Mouse (Mus musculus): Measurements from ENCODE around the gene Smap2. TPM values are rescaled to one million over a fixed set of nuclear protein-coding genes. Genes with fewer than 3 reads are reported as not detected.

The Smap2 gene
- total RNA-seq, 1 experiment = 8.3 TPM

DNA sequence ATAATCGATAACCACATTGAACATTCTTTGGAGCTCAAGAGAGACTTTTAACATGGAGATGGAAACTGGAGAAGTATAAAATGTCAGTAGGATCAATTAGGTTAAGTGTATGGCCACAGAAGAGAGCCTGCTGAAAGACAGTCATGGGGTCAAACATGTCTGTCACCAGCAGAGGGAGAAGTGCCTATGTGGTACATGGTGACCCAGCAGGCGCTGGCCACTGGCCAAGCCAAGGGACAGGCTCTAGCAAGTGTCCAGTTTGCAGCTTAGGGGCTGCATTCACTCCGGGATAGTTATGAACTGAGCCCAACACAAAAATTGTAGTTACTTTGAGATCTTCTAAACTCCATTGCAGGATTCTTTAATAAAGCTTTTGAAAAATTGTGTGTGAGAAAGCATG is 88.4 kb downstream of the Smap2 start:
- no peak for DNase-seq (ENCODE audit: low read depth, low spot score)
- Histone ChIP-seq H3K36me3 (ENCODE audit: control insufficient read depth, insufficient read depth, low read length, poor library complexity, severe bottlenecking) (no peaks in the 10 kb centered on the region), H3K9me3 (ENCODE audit: control insufficient read depth, insufficient read depth, low read depth, low read length) (no peaks in the 10 kb centered on the region), H3K4me1 (ENCODE audit: control insufficient read depth in 2 of 2, insufficient read depth in 2 of 2, low read length in 2 of 2, poor library complexity in 1 of 2) (0 out of 4 replicates have a peak, but pooled peaks cover 0 to 2% of the 10 kb centered on the region in 2 experiments), H3K27ac (ENCODE audit: insufficient read depth, low read depth, low read length, poor library complexity, severe bottlenecking) (no peak overlapping the region), H3K4me3 (ENCODE audit: insufficient read depth in 1 of 2, low read depth in 1 of 2, low read length in 2 of 2, poor library complexity in 1 of 2, severe bottlenecking in 1 of 2) (no peak overlapping the region), H3K9ac (ENCODE audit: insufficient read depth, low read depth, low read length, poor library complexity, severe bottlenecking) (no peak overlapping the region)
- in situ Hi-C loops (cut with MboI; ENCODE audit: low sequenced_read_pairs in 2 of 2, unreplicated experiment in 2 of 2) = no loop called here
- no peak for TF ChIP-seq CHD2 (IDR thresholded peaks at IDR 0.05; ENCODE audit: low read depth, low read length)
- TF ChIP-seq ZNF384 (IDR thresholded peaks at IDR 0.05; ENCODE audit: low read depth, low read length) = no peak
- TF ChIP-seq MAFK (IDR thresholded peaks at IDR 0.05; ENCODE audit: insufficient read depth, low read depth, low read length) = no peak
- TF ChIP-seq HCFC1 (IDR thresholded peaks at IDR 0.05; ENCODE audit: borderline replicate concordance, insufficient read depth, low read length) = no peak
- TF ChIP-seq ZC3H11A (IDR thresholded peaks at IDR 0.05; ENCODE audit: borderline replicate concordance, low read depth, low read length) = no peak

DNA sequence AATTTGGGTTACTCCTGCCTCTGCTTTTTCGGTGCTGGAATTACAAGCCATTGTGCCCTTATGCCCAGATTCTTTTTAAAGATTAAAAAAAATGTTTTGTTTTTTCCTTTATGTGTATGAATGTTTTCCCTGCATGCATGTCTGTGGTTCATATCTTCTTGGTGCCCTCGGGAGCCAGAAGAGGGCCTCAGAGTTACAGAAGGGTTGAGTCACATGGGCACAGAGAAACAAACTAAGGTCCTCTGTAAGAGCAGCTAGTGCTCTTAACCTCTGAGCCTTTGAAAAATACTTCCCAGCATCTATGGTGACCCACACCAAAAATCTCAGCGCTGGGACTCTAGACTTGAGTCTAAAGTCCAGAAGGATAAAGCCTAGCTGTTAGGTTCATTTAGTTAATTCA is 91.7 kb downstream of the Smap2 start:
- no peak overlapping the region; the same call in 1 of the 2 replicates for H3K27ac ChIP-seq (ENCODE audit: insufficient read depth, low read depth, low read length, poor library complexity, severe bottlenecking)
- TF ChIP-seq CHD2 (IDR thresholded peaks at IDR 0.05; ENCODE audit: low read depth, low read length) (no peak), MAFK (IDR thresholded peaks at IDR 0.05; ENCODE audit: insufficient read depth, low read depth, low read length) (no peak), ZC3H11A (IDR thresholded peaks at IDR 0.05; ENCODE audit: borderline replicate concordance, low read depth, low read length) (no peak), HCFC1 (IDR thresholded peaks at IDR 0.05; ENCODE audit: borderline replicate concordance, insufficient read depth, low read length) (no peak), ZNF384 (IDR thresholded peaks at IDR 0.05; ENCODE audit: low read depth, low read length) (no peak)
- H3K9me3 ChIP-seq (ENCODE audit: control insufficient read depth, insufficient read depth, low read depth, low read length) = no peaks in the 10 kb centered on the region
- 0 out of 4 replicates have a peak, but pooled peaks cover 0 to 2% of the 10 kb centered on the region in 2 experiments for H3K4me1 ChIP-seq (ENCODE audit: control insufficient read depth in 2 of 2, insufficient read depth in 2 of 2, low read length in 2 of 2, poor library complexity in 1 of 2)
- H3K9ac ChIP-seq (ENCODE audit: insufficient read depth, low read depth, low read length, poor library complexity, severe bottlenecking) = peak overlapping the region; percentile 90
- H3K4me3 ChIP-seq (ENCODE audit: insufficient read depth in 1 of 2, low read depth in 1 of 2, low read length in 2 of 2, poor library complexity in 1 of 2, severe bottlenecking in 1 of 2) = peak overlapping the region; percentile 74 to 77; a peak in 3 of 4 replicates
- no peak for DNase-seq (ENCODE audit: low read depth, low spot score)
- in situ Hi-C loops (cut with MboI; ENCODE audit: low sequenced_read_pairs in 2 of 2, unreplicated experiment in 2 of 2) = no loop called here
- peaks cover 2% of the 10 kb centered on the region; the same call in 1 of the 2 replicates for H3K36me3 ChIP-seq (ENCODE audit: control insufficient read depth, insufficient read depth, low read length, poor library complexity, severe bottlenecking)

DNA sequence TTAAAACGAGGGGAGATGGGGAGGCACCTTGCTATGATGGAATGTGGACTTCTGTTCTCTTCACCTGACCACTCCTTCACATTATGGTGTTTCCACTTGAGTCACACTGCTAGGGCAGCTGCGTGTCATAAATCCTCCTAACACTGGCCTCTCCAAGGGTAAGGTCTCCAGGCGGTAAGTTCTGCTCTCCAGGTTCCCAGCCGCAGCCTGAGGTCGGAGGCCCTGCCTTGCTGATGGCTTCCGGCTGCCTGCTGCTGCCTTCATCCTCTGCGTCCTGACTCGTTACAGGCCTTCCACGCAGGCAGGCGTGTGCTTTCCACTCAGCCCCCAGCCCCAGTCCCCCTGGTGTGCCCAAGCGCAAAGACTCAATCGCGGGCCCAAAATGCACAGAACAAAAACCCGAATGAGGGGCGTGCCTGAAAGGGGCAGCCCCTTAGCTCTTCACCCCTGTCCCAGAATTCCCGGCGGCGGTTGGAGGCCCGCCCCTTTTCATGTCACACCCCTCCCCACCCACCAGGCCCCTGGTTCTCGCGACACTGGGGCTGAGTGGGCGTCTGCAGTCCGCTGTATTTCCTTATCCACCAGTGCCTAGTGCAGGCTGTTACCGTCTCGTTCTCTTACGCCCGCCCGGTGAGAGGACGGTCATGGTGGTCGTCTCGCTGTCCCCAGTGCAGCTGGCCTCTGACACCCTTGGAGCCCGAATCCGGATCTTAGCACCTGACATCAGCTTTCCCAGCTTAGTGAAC is 92.3 kb downstream of the Smap2 start, which contains the start of gene Exo5:
Gene Exo5 (minus strand): TSS at position 464 of the 746 bp plus-strand sequence.
- H3K9me3 ChIP-seq (ENCODE audit: control insufficient read depth, insufficient read depth, low read depth, low read length) = no peaks in the 10 kb centered on the region
- TF ChIP-seq ZC3H11A (IDR thresholded peaks at IDR 0.05; ENCODE audit: borderline replicate concordance, low read depth, low read length) = no peak
- TF ChIP-seq CHD2 (IDR thresholded peaks at IDR 0.05; ENCODE audit: low read depth, low read length) = peak; percentile 99
- peak within 1 kb of the TSS; percentile 86 to 90 for H3K4me3 ChIP-seq (ENCODE audit: insufficient read depth in 1 of 2, low read depth in 1 of 2, low read length in 2 of 2, poor library complexity in 1 of 2, severe bottlenecking in 1 of 2)
- peak within 1 kb of the TSS; percentile 93 for H3K9ac ChIP-seq (ENCODE audit: insufficient read depth, low read depth, low read length, poor library complexity, severe bottlenecking)
- peak; percentile 92 for DNase-seq (ENCODE audit: low read depth, low spot score)
- H3K4me1 ChIP-seq (ENCODE audit: control insufficient read depth in 2 of 2, insufficient read depth in 2 of 2, low read length in 2 of 2, poor library complexity in 1 of 2) = 0 out of 4 replicates have a peak, but pooled peaks cover 0 to 2% of the 10 kb centered on the region in 2 experiments
- H3K27ac ChIP-seq (ENCODE audit: insufficient read depth, low read depth, low read length, poor library complexity, severe bottlenecking) = no peak within 1 kb of the TSS; the same call in 1 of the 2 replicates
- H3K36me3 ChIP-seq (ENCODE audit: control insufficient read depth, insufficient read depth, low read length, poor library complexity, severe bottlenecking) = peaks cover 2% of the 10 kb centered on the region; the same call in 1 of the 2 replicates
- in situ Hi-C loops (cut with MboI; ENCODE audit: low sequenced_read_pairs in 2 of 2, unreplicated experiment in 2 of 2) = no loop called here

DNA sequence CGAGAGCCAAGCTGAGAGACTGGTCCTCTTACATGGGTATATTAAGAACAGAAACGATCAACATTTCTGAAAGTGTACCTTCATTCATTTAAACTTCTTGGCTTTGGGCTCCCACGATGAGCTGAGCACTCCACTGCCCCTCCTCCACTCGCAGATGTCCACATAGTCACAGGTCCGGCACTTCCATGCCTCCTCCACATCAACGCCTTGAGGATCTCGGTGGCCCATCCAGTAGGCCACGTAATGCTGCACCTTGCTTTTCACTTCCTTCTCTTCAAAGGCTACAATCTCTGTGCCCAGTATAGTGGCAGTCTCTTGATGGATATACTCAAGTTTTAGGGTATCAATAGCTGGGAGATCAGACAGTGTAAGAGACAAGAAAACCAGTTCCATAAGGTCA is 95.6 kb downstream of the Smap2 start:
- TF ChIP-seq HCFC1 (IDR thresholded peaks at IDR 0.05; ENCODE audit: borderline replicate concordance, insufficient read depth, low read length) (no peak), MAFK (IDR thresholded peaks at IDR 0.05; ENCODE audit: insufficient read depth, low read depth, low read length) (no peak), CHD2 (IDR thresholded peaks at IDR 0.05; ENCODE audit: low read depth, low read length) (no peak), ZC3H11A (IDR thresholded peaks at IDR 0.05; ENCODE audit: borderline replicate concordance, low read depth, low read length) (no peak), ZNF384 (IDR thresholded peaks at IDR 0.05; ENCODE audit: low read depth, low read length) (no peak)
- peaks cover 2% of the 10 kb centered on the region; the same call in 1 of the 2 replicates for H3K36me3 ChIP-seq (ENCODE audit: control insufficient read depth, insufficient read depth, low read length, poor library complexity, severe bottlenecking)
- no peak for DNase-seq (ENCODE audit: low read depth, low spot score)
- H3K4me1 ChIP-seq (ENCODE audit: control insufficient read depth in 2 of 2, insufficient read depth in 2 of 2, low read length in 2 of 2, poor library complexity in 1 of 2) = 0 out of 4 replicates have a peak, but pooled peaks cover 0 to 2% of the 10 kb centered on the region in 2 experiments
- in situ Hi-C loops (cut with MboI; ENCODE audit: low sequenced_read_pairs in 2 of 2, unreplicated experiment in 2 of 2) = no loop called here
- no peak overlapping the region for H3K9ac ChIP-seq (ENCODE audit: insufficient read depth, low read depth, low read length, poor library complexity, severe bottlenecking)
- no peak overlapping the region for H3K27ac ChIP-seq (ENCODE audit: insufficient read depth, low read depth, low read length, poor library complexity, severe bottlenecking)
- H3K9me3 ChIP-seq (ENCODE audit: control insufficient read depth, insufficient read depth, low read depth, low read length) = no peaks in the 10 kb centered on the region
- no peak overlapping the region for H3K4me3 ChIP-seq (ENCODE audit: insufficient read depth in 1 of 2, low read depth in 1 of 2, low read length in 2 of 2, poor library complexity in 1 of 2, severe bottlenecking in 1 of 2)

Other genes starting within 250 kb of the Smap2 start
- 47.1 and 62.0 TPM in 2 replicates for gene Nfyc, start 185.7 kb downstream of the Smap2 start, total RNA-seq (2012; rRNA removed)
- 4.5 and 6.7 TPM in 2 replicates for gene Rims3, start 162.4 kb downstream of the Smap2 start, total RNA-seq (2012; rRNA removed)
- gene Exo5, start 92.2 kb downstream of the Smap2 start, total RNA-seq (2012; rRNA removed) = 8.9 and 13.3 TPM in 2 replicates
- gene Zfp69, start 65.5 kb downstream of the Smap2 start, total RNA-seq (2012; rRNA removed) = 3.7 and 4.5 TPM in 2 replicates
- 29.4 and 38.7 TPM in 2 replicates for gene Col9a2, start 22.1 kb upstream of the Smap2 start, total RNA-seq (2012; rRNA removed)
- 45.3 and 47.0 TPM in 2 replicates for gene Zmpste24, start 81.0 kb upstream of the Smap2 start, total RNA-seq (2012; rRNA removed)
- not detected in 2 replicates for gene Tmco2, start 92.0 kb upstream of the Smap2 start, total RNA-seq (2012; rRNA removed)
- gene Rlf, start 197.8 kb upstream of the Smap2 start, total RNA-seq (2012; rRNA removed) = 37.4 and 45.8 TPM in 2 replicates